Mouse (Mus musculus): ENCODE measurements around the gene Cdyl2. TPM values are rescaled to one million over a fixed set of nuclear protein-coding genes. Genes with fewer than 3 reads are reported as not detected.

The Cdyl2 gene
- polyA plus RNA-seq, 1 experiment: 4.6 TPM

- Histone ChIP-seq H3K4me3 (ENCODE audit: extremely low read depth, insufficient read depth, insufficient read length) (no peak overlapping the region), H3K27me3 (ENCODE audit: control insufficient read depth, insufficient read depth, low read length) (no peaks in the 10 kb centered on the region), H3K4me1 (ENCODE audit: control insufficient read depth, insufficient read depth, insufficient read length) (peaks cover 39% of the 10 kb centered on the region), H3K36me3 (ENCODE audit: control insufficient read depth, insufficient read depth, low read length) (no peaks in the 10 kb centered on the region), H3K27ac (ENCODE audit: insufficient read depth, low read length) (peak overlapping the region; percentile 43)
- WGBS: 84% methylated on average over 7 of the region's 7 CpGs
- DNase-seq (ENCODE audit: low read depth in 1 of 2, low spot score in 2 of 2): no peak
- no peak for TF ChIP-seq POLR2A (IDR thresholded peaks at IDR 0.05; ENCODE audit: low read depth, low read length)
- no peak for TF ChIP-seq CTCF (IDR thresholded peaks at IDR 0.05; ENCODE audit: extremely low read depth, insufficient read depth, insufficient read length, insufficient replicate concordance)
Observed at GRCm38 (mm10) chr8:116637193-116637592, 95.6 kb downstream of the Cdyl2 start.

GRCm38 (mm10) chr8:116636396-116636795 lies 96.4 kb downstream of the Cdyl2 start:
- no peak for DNase-seq (ENCODE audit: low read depth in 1 of 2, low spot score in 2 of 2)
- WGBS: 76% methylated on average over 10 of the region's 10 CpGs
- H3K36me3 ChIP-seq (ENCODE audit: control insufficient read depth, insufficient read depth, low read length): no peaks in the 10 kb centered on the region
- H3K27me3 ChIP-seq (ENCODE audit: control insufficient read depth, insufficient read depth, low read length): no peaks in the 10 kb centered on the region
- peaks cover 41% of the 10 kb centered on the region for H3K4me1 ChIP-seq (ENCODE audit: control insufficient read depth, insufficient read depth, insufficient read length)
- peak overlapping the region; percentile 74 for H3K27ac ChIP-seq (ENCODE audit: insufficient read depth, low read length)
- no peak overlapping the region for H3K4me3 ChIP-seq (ENCODE audit: extremely low read depth, insufficient read depth, insufficient read length)
- TF ChIP-seq CTCF (IDR thresholded peaks at IDR 0.05; ENCODE audit: extremely low read depth, insufficient read depth, insufficient read length, insufficient replicate concordance) (no peak), POLR2A (IDR thresholded peaks at IDR 0.05; ENCODE audit: low read depth, low read length) (no peak)

GRCm38 (mm10) chr8:116635972-116636371 lies 96.8 kb downstream of the Cdyl2 start:
- DNase-seq (ENCODE audit: low read depth in 1 of 2, low spot score in 2 of 2): peak; percentile 39 to 84
- peaks cover 41% of the 10 kb centered on the region for H3K4me1 ChIP-seq (ENCODE audit: control insufficient read depth, insufficient read depth, insufficient read length)
- peak overlapping the region; percentile 6; the same call in 1 of the 2 replicates for H3K4me3 ChIP-seq (ENCODE audit: extremely low read depth, insufficient read depth, insufficient read length)
- H3K27ac ChIP-seq (ENCODE audit: insufficient read depth, low read length): peak overlapping the region; percentile 74
- no peak for TF ChIP-seq CTCF (IDR thresholded peaks at IDR 0.05; ENCODE audit: extremely low read depth, insufficient read depth, insufficient read length, insufficient replicate concordance)
- TF ChIP-seq POLR2A (IDR thresholded peaks at IDR 0.05; ENCODE audit: low read depth, low read length): no peak
- WGBS: 17% methylated on average over 8 of the region's 8 CpGs
- H3K36me3 ChIP-seq (ENCODE audit: control insufficient read depth, insufficient read depth, low read length): no peaks in the 10 kb centered on the region
- H3K27me3 ChIP-seq (ENCODE audit: control insufficient read depth, insufficient read depth, low read length): no peaks in the 10 kb centered on the region

- no peaks in the 10 kb centered on the region for H3K36me3 ChIP-seq (ENCODE audit: control insufficient read depth, insufficient read depth, low read length)
- H3K27ac ChIP-seq (ENCODE audit: insufficient read depth, low read length): peak overlapping the region; percentile 84
- H3K4me3 ChIP-seq (ENCODE audit: extremely low read depth, insufficient read depth, insufficient read length): no peak overlapping the region
- no peaks in the 10 kb centered on the region for H3K27me3 ChIP-seq (ENCODE audit: control insufficient read depth, insufficient read depth, low read length)
- peaks cover 45% of the 10 kb centered on the region for H3K4me1 ChIP-seq (ENCODE audit: control insufficient read depth, insufficient read depth, insufficient read length)
- DNase-seq (ENCODE audit: low read depth in 1 of 2, low spot score in 2 of 2): peak; percentile 49 to 52
- TF ChIP-seq POLR2A (IDR thresholded peaks at IDR 0.05; ENCODE audit: low read depth, low read length): no peak
- no peak for TF ChIP-seq CTCF (IDR thresholded peaks at IDR 0.05; ENCODE audit: extremely low read depth, insufficient read depth, insufficient read length, insufficient replicate concordance)
- 48% methylated on average over 13 of the region's 13 CpGs for WGBS
Observed at GRCm38 (mm10) chr8:116635261-116635660, 97.5 kb downstream of the Cdyl2 start.

GRCm38 (mm10) chr8:116634436-116634835 lies 98.4 kb downstream of the Cdyl2 start:
- Histone ChIP-seq H3K36me3 (ENCODE audit: control insufficient read depth, insufficient read depth, low read length) (no peaks in the 10 kb centered on the region), H3K4me3 (ENCODE audit: extremely low read depth, insufficient read depth, insufficient read length) (no peak overlapping the region), H3K27ac (ENCODE audit: insufficient read depth, low read length) (peak overlapping the region; percentile 84), H3K27me3 (ENCODE audit: control insufficient read depth, insufficient read depth, low read length) (no peaks in the 10 kb centered on the region), H3K4me1 (ENCODE audit: control insufficient read depth, insufficient read depth, insufficient read length) (peaks cover 53% of the 10 kb centered on the region)
- WGBS: 86% methylated on average over 4 of the region's 4 CpGs
- DNase-seq (ENCODE audit: low read depth in 1 of 2, low spot score in 2 of 2): no peak
- TF ChIP-seq CTCF (IDR thresholded peaks at IDR 0.05; ENCODE audit: extremely low read depth, insufficient read depth, insufficient read length, insufficient replicate concordance) (no peak), POLR2A (IDR thresholded peaks at IDR 0.05; ENCODE audit: low read depth, low read length) (no peak)

- no peak for TF ChIP-seq CTCF (IDR thresholded peaks at IDR 0.05; ENCODE audit: extremely low read depth, insufficient read depth, insufficient read length, insufficient replicate concordance)
- TF ChIP-seq POLR2A (IDR thresholded peaks at IDR 0.05; ENCODE audit: low read depth, low read length): no peak
- WGBS: 39% methylated on average over 10 of the region's 10 CpGs
- H3K36me3 ChIP-seq (ENCODE audit: control insufficient read depth, insufficient read depth, low read length): no peaks in the 10 kb centered on the region
- H3K27me3 ChIP-seq (ENCODE audit: control insufficient read depth, insufficient read depth, low read length): no peaks in the 10 kb centered on the region
- peak; percentile 74 to 75 for DNase-seq (ENCODE audit: low read depth in 1 of 2, low spot score in 2 of 2)
- no peak overlapping the region for H3K4me3 ChIP-seq (ENCODE audit: extremely low read depth, insufficient read depth, insufficient read length)
- peak overlapping the region; percentile 94 for H3K27ac ChIP-seq (ENCODE audit: insufficient read depth, low read length)
- peaks cover 61% of the 10 kb centered on the region for H3K4me1 ChIP-seq (ENCODE audit: control insufficient read depth, insufficient read depth, insufficient read length)
Observed at GRCm38 (mm10) chr8:116633470-116634150, 99.2 kb downstream of the Cdyl2 start.

- no peak for TF ChIP-seq CTCF (IDR thresholded peaks at IDR 0.05; ENCODE audit: extremely low read depth, insufficient read depth, insufficient read length, insufficient replicate concordance)
- TF ChIP-seq POLR2A (IDR thresholded peaks at IDR 0.05; ENCODE audit: low read depth, low read length): no peak
- no peaks in the 10 kb centered on the region for H3K27me3 ChIP-seq (ENCODE audit: control insufficient read depth, insufficient read depth, low read length)
- H3K36me3 ChIP-seq (ENCODE audit: control insufficient read depth, insufficient read depth, low read length): no peaks in the 10 kb centered on the region
- peaks cover 50% of the 10 kb centered on the region for H3K4me1 ChIP-seq (ENCODE audit: control insufficient read depth, insufficient read depth, insufficient read length)
- no peak overlapping the region for H3K4me3 ChIP-seq (ENCODE audit: extremely low read depth, insufficient read depth, insufficient read length)
- DNase-seq (ENCODE audit: low read depth in 1 of 2, low spot score in 2 of 2): no peak
- no peak overlapping the region for H3K27ac ChIP-seq (ENCODE audit: insufficient read depth, low read length)
- WGBS: 62% methylated on average over 11 of the region's 11 CpGs
Observed at GRCm38 (mm10) chr8:116630066-116630465, 102.7 kb downstream of the Cdyl2 start.
